In genomic region chr3:19904446-19905275, GRCm38 (mm10) we compare ENCODE assay signal across 9 mouse cellular contexts. TPM values are rescaled to one million over a fixed set of nuclear protein-coding genes. Genes with fewer than 3 reads are reported as not detected.
DNase-seq lines count a peak whose midpoint lies in the region; ATAC-seq and TF ChIP-seq lines count a peak whose summit lies in the region.
"Had no signal": no experiment of that assay in that cellular context is flagged by ENCODE, and none has a peak within 500 bp of the region (broad histone marks: within the 10 kb centered on the region; RNA-seq: fewer than 3 reads in every experiment).

No protein-coding gene starts in this region.

- no peaks in the 10 kb centered on the region for H3K79me2 ChIP-seq in heart, adult 2 months (replicated peaks; ENCODE audit: control insufficient read depth, insufficient read depth, low read length)
- H3K79me2 ChIP-seq in liver, adult 2 months (ENCODE audit: control insufficient read depth, insufficient read depth, low read length): no peaks in the 10 kb centered on the region

- TF ChIP-seq CTCF in heart, adult 2 months (IDR thresholded peaks at IDR 0.05): peak; percentile 82
- peak; percentile 51 for TF ChIP-seq CTCF in liver, adult 2 months (IDR thresholded peaks at IDR 0.05; ENCODE audit: low read depth, low read length)

- no peak overlapping the region for H3K27ac ChIP-seq in heart, adult 2 months
- no peak overlapping the region for H3K27ac ChIP-seq in liver, adult 2 months (replicated peaks; ENCODE audit: insufficient read depth, low read depth, low read length)
- H3K27ac ChIP-seq in neural tube, embryonic 11.5 days (ENCODE audit: low read depth, low read length): no peak overlapping the region

- H3K4me3 ChIP-seq in heart, adult 2 months: no peak overlapping the region
- H3K4me3 ChIP-seq in liver, adult 2 months (ENCODE audit: insufficient read depth, low read depth, low read length): no peak overlapping the region
- no peak overlapping the region for H3K4me3 ChIP-seq in neural tube, embryonic 11.5 days (ENCODE audit: low read depth, low read length)
- H3K4me3 ChIP-seq: megakaryocyte, embryonic 14.5 days had no signal

- H3K27me3 ChIP-seq in heart, adult 2 months (ENCODE audit: control insufficient read depth, insufficient read depth, low read length): no peaks in the 10 kb centered on the region
- H3K27me3 ChIP-seq in liver, adult 2 months (ENCODE audit: control insufficient read depth, insufficient read depth, low read length): no peaks in the 10 kb centered on the region
- no peaks in the 10 kb centered on the region for H3K27me3 ChIP-seq in neural tube, embryonic 11.5 days (ENCODE audit: control insufficient read depth, insufficient read depth, low read length)

- H3K4me1 ChIP-seq in heart, adult 2 months (ENCODE audit: control insufficient read depth, insufficient read depth, low read length): peaks cover 2% of the 10 kb centered on the region
- H3K4me1 ChIP-seq in liver, adult 2 months (ENCODE audit: control insufficient read depth, insufficient read depth, low read length): no peaks in the 10 kb centered on the region
- no peaks in the 10 kb centered on the region for H3K4me1 ChIP-seq in neural tube, embryonic 11.5 days (ENCODE audit: control insufficient read depth, insufficient read depth, low read length)
- H3K4me1 ChIP-seq: megakaryocyte, embryonic 14.5 days had no signal

- intact Hi-C loops in heart, adult 2 months (cut with DNase I): loop anchor here (1.0 to 5.0 kb wide), 3 partner anchors 98 to 295 kb away; no protein-coding TSS in a partner anchor

- H3K9ac ChIP-seq in heart, adult 2 months (ENCODE audit: low read depth, low read length): no peak overlapping the region
- no peak overlapping the region for H3K9ac ChIP-seq in liver, adult 2 months (ENCODE audit: low read depth, low read length)
- no peak overlapping the region for H3K9ac ChIP-seq in neural tube, embryonic 11.5 days (ENCODE audit: low read length)

- WGBS in heart, adult 2 months: 31% methylated on average over 5 of the region's 5 CpGs
- 31% methylated on average over 5 of the region's 5 CpGs for WGBS in liver, adult 2 months
- WGBS in neural tube, embryonic 11.5 days: 27% methylated on average over 5 of the region's 5 CpGs

- H3K36me3 ChIP-seq in heart, adult 2 months (ENCODE audit: control insufficient read depth, insufficient read depth, low read length): no peaks in the 10 kb centered on the region
- H3K36me3 ChIP-seq in liver, adult 2 months (ENCODE audit: control insufficient read depth, insufficient read depth, low read length): no peaks in the 10 kb centered on the region
- H3K36me3 ChIP-seq in neural tube, embryonic 11.5 days (ENCODE audit: control insufficient read depth, insufficient read depth, low read length): no peaks in the 10 kb centered on the region

- TF ChIP-seq POLR2A in heart, adult 2 months (IDR thresholded peaks at IDR 0.05; ENCODE audit: insufficient read depth, low read depth, low read length): no peak
- TF ChIP-seq POLR2A in liver, adult 2 months (IDR thresholded peaks at IDR 0.05; ENCODE audit: extremely low read depth, insufficient read depth, low read length): no peak

- H3K4me2 ChIP-seq in neural tube, embryonic 11.5 days (ENCODE audit: low read depth): no peak overlapping the region

- peak; percentile 22 to 29 for DNase-seq in urinary bladder, postnatal 36 days (ENCODE audit: low spot score in 2 of 2)
- DNase-seq in urinary bladder, postnatal 4 days (ENCODE audit: low spot score in 2 of 2): no peak
- DNase-seq in cerebellum, postnatal 36 days: peak; percentile 15 to 29
- DNase-seq in heart, adult 2 months: peak; percentile 39 to 40
- DNase-seq in kidney, adult 18-20 months: peak; percentile 45
- peak; percentile 50 for DNase-seq in liver, adult 2 months (ENCODE audit: extremely low read depth, low read depth, low spot score)
- DNase-seq in neural tube, embryonic 11.5 days (ENCODE audit: low spot score): peak; percentile 68
- DNase-seq in thymus, postnatal 25 days: peak; percentile 47

- TF ChIP-seq EP300 in heart, adult 2 months (IDR thresholded peaks at IDR 0.05; ENCODE audit: insufficient read depth, low read depth, low read length): 0 out of 2 replicates have a peak, but pooled peaks have one; percentile 47

- peak; percentile 87 for ATAC-seq in neural tube, embryonic 11.5 days (ENCODE audit: insufficient read depth, low FRiP score, low TSS enrichment)

- H3K9me3 ChIP-seq in neural tube, embryonic 11.5 days (ENCODE audit: control insufficient read depth, low read length): no peaks in the 10 kb centered on the region
- H3K9me3 ChIP-seq: megakaryocyte, embryonic 14.5 days had no signal

RNA-seq across cellular contexts. Expression of gene Cp, which starts 52.2 kb away (rescaled TPM):
- 10 to 100 TPM; 40.7 to 49.1 TPM for total RNA-seq in heart, adult 2 months (2021)
- 15.4 and 33.6 TPM in 2 replicates for polyA plus RNA-seq in heart, adult 2 months (2012; rRNA removed)
- 920 and 1,216 TPM in 2 replicates for total RNA-seq in liver, adult 2 months (2014; rRNA removed)
- 217 and 227 TPM in 2 replicates for polyA plus RNA-seq in liver, adult 2 months (2012; rRNA removed)
- 2.6 and 4.2 TPM in 2 replicates for polyA plus RNA-seq in neural tube, embryonic 11.5 days (2014; fragmentation: Nextera tagmentation; extraction: Ambion mirVana)

Comparison
In these comparisons a context has a peak if more than half of its experiments do, and no peak if none do; other contexts are left out.
1. DNase-seq: peak in urinary bladder, postnatal 36 days (2 of 2), cerebellum, postnatal 36 days (2 of 2), heart, adult 2 months (2 of 2), kidney, adult 18-20 months (single experiment), liver, adult 2 months (single experiment), neural tube, embryonic 11.5 days (single experiment) and thymus, postnatal 25 days (single experiment); none in urinary bladder, postnatal 4 days (0 of 2).